Mouse (Mus musculus): ENCODE measurements at regions not wholly inside any gene's neighbourhood (a gene's known extent, or its start where the extent isn't known, plus 50 kb on each side); places are given as distances from the start of the nearest gene placed in this dataset.

GRCm38 (mm10) chr3:35321991-35322390 is 431.9 kb upstream of the Atp11b start:
- no peak for DNase-seq

GRCm38 (mm10) chr3:35322899-35323298 is 431.0 kb upstream of the Atp11b start:
- DNase-seq, result peak; percentile 39

GRCm38 (mm10) chr3:35323450-35324077 is 430.3 kb upstream of the Atp11b start:
- DNase-seq, result peak; percentile 78

- no peak for DNase-seq
Measured at GRCm38 (mm10) chr3:35324186-35324585, 429.7 kb upstream of the Atp11b start.

- DNase-seq, result no peak
Measured at GRCm38 (mm10) chr3:35332534-35333272, 421.2 kb upstream of the Atp11b start.

GRCm38 (mm10) chr3:35334017-35334416 is 419.9 kb upstream of the Atp11b start:
- DNase-seq, result no peak

GRCm38 (mm10) chr3:35334546-35334945 is 419.4 kb upstream of the Atp11b start:
- DNase-seq, result no peak

- no peak for DNase-seq
Measured at GRCm38 (mm10) chr3:35335837-35336236, 418.1 kb upstream of the Atp11b start.

- DNase-seq, result no peak
Measured at GRCm38 (mm10) chr3:35340525-35340924, 413.4 kb upstream of the Atp11b start.

- peak; percentile 21 for DNase-seq
Measured at GRCm38 (mm10) chr3:35340935-35341800, 412.7 kb upstream of the Atp11b start.

GRCm38 (mm10) chr3:35341840-35342239 is 412.1 kb upstream of the Atp11b start:
- DNase-seq, result no peak

- no peak for DNase-seq
Measured at GRCm38 (mm10) chr3:35342584-35342983, 411.3 kb upstream of the Atp11b start.

- DNase-seq, result no peak
Measured at GRCm38 (mm10) chr3:35343936-35344335, 410.0 kb upstream of the Atp11b start.

GRCm38 (mm10) chr3:35349114-35349513 is 404.8 kb upstream of the Atp11b start:
- DNase-seq, result no peak

GRCm38 (mm10) chr3:35353442-35353841 is 400.5 kb upstream of the Atp11b start:
- DNase-seq, result no peak

GRCm38 (mm10) chr3:35353920-35354319 is 400.0 kb upstream of the Atp11b start:
- DNase-seq, result no peak

GRCm38 (mm10) chr3:35354356-35354755 is 399.6 kb upstream of the Atp11b start:
- DNase-seq, result no peak

GRCm38 (mm10) chr3:35357111-35357510 is 396.8 kb upstream of the Atp11b start:
- DNase-seq, result no peak

- DNase-seq, result no peak
Measured at GRCm38 (mm10) chr3:35358541-35358940, 395.4 kb upstream of the Atp11b start.

GRCm38 (mm10) chr3:35359288-35359687 is 394.6 kb upstream of the Atp11b start:
- DNase-seq, result no peak

GRCm38 (mm10) chr3:35360515-35360914 is 393.4 kb upstream of the Atp11b start:
- DNase-seq, result no peak

GRCm38 (mm10) chr3:35361086-35361485 is 392.8 kb upstream of the Atp11b start:
- no peak for DNase-seq

- DNase-seq, result no peak
Measured at GRCm38 (mm10) chr3:35365431-35365830, 388.5 kb upstream of the Atp11b start.

GRCm38 (mm10) chr3:35372276-35372675 is 381.6 kb upstream of the Atp11b start:
- no peak for DNase-seq
